Mouse (Mus musculus): Measurements from ENCODE around the gene Lactbl1.

Lactbl1 gene

GRCm38 (mm10) chr4:136685431-136685869, 63.0 kb downstream of the Lactbl1 start:
- no peak for DNase-seq

DNA sequence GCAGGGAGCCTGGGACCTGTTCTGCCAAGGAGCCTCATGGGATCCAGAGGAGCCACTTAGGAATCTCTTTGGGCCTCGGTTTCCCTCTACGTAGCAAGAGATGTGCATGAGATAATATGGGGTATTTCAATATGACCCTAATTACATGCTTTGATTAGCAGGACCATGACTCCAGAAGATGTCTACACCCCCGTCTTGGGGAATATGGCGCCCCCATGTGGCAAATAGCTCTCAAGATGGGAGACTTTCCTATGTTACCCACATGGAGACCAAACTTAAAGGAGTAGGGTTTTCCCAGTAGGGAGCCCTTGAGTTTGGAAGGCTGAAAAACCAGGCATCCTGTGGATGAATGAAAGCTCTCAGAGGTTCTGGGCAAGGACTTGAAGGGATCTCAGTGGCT, 65.7 kb downstream of the Lactbl1 start:
- DNase-seq: no peak
